Mouse (Mus musculus) right cerebral cortex, adult 2 months (tissue): ENCODE measurements around the gene Elmo3.
"Not testable (repeated sequence)": the region's sequence is repeated elsewhere in the genome, so short reads cannot be mapped to it uniquely, and the experiment has no call there.

Experiments
- DNase-seq, 2 experiments: peaks; one replicate each; pipeline ENCODE4 v3.0.0; 2021 to 2022; ENCODE audit warnings: low spot score in 2 of 2

The Elmo3 gene

GRCm38 (mm10) chr8:105276292-105277120 is 28.9 kb upstream of the Elmo3 start:
- peak; percentile 48 to 64 for DNase-seq

DNA sequence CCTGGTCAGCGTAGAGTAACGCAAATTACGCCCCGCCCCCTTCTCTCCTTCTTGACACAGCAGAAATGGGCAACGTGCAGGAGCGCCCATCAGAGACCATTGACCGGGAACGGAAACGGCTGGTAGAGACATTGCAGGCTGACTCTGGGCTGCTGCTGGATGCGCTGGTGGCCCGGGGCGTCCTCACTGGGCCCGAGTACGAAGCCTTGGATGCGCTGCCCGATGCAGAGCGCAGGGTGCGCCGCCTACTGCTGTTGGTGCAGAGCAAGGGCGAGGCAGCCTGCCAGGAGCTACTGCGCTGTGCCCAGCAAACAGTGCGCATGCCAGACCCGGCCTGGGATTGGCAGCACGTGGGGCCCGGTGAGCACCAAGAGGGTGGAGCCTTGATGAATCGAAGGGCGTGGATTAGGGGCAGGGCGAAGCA is 26.5 kb upstream of the Elmo3 start:
- peak; percentile 81 to 87 for DNase-seq

- DNase-seq: no peak
These were observed 24.8 kb upstream of the Elmo3 start for GRCm38 (mm10) chr8:105280567-105280966.

DNA sequence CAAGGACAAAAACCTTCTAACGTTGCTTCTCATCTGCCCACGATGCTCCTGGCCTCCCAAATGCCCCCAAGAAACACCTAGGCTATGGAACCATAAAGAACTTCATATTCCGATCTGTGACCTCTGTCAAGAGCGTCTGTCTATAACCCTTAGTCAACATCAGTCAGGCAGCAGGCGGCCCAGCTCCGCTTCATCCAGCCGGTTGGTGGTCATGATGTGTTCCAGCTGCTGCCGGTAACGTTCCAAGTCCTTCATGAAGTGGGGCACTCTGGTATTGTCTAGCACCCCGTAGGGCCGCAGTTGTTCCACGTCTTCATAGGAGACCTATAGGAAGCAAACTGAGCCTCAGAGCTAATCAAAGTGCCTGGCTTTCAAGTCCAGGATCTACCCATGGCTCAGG is 23.6 kb upstream of the Elmo3 start:
- DNase-seq: no peak

DNA sequence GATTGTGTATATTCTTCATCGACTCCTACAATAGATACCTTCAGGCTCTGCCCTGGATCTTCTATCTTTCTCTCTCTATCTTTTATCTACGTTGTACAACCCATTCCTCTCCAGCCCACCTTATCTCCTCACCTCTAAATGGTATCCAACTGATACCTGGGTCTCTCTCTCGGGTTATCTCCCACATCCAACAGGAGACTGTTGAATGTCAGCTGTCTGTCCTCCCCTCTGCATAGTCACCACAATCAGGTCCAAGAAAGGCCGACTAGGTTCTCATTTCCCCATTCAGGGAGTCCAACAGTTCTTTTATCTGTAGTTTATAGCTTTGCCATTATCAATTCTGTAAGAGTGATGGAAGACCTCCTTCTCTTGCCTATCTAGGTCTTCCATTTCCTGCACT is 23.2 kb upstream of the Elmo3 start:
- DNase-seq: no peak

DNA sequence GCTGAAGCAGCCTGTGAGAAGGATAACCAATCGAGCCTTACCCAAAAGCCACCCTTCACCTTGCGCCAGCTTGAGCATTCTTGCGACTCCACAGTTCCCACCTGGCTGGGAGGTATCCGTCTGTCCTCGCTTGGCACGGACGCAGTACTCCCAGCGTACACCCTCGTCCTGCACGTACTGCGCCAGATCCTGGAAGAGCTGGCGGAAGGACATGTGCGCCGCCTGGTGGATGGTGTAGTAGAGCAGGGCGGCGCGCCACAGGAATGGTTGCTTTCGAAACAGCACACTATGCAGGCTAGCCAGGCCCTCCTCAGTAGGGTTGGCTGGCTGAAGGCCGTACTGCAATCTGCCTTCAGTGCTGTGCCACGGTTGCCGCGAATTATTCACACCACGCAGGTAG is 22.3 kb upstream of the Elmo3 start:
- no peak for DNase-seq

DNA sequence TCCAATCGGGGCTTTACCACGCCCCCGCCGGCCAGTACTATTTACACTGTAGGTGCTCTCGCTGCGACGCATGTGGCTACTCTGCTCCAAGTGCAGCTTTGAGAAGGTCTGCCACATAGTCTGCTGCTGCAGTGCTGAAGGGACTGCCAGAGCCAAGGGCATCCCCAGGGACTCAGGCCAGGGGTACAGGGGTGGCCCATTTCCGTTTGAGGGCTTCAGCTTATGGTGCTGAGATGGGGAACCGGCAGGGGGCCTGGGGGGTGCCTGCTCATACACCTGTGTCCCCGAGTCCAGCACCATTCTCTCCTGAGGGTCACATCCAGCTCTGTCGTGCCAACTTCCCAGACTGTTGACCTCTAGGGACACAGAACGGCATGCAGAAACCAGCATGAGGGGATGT is 19.9 kb upstream of the Elmo3 start:
- DNase-seq: no peak

- no peak for DNase-seq
These were observed 18.5 kb upstream of the Elmo3 start for GRCm38 (mm10) chr8:105286907-105287306.

DNA sequence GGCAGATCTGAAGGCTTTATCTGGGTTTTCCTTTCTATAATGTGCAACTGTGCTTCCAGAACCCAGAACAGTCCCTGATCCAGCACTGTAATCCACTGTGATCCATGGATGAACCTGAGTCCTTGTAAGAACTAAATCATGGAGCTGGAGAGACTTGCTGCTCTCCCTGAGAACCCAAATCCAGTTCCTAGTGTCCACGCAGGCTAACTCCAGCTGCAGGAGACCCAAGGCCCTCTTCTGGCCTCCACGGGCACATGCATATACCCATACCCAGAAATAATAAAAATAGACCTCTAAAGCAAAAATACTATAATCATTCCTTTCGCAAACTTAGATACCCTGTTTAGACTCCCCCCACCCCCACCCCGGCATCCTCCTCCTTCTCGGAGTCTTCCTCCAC is 17.2 kb upstream of the Elmo3 start:
- no peak for DNase-seq

GRCm38 (mm10) chr8:105288958-105289732 is 16.3 kb upstream of the Elmo3 start:
- peak; percentile 95 to 96 for DNase-seq

DNA sequence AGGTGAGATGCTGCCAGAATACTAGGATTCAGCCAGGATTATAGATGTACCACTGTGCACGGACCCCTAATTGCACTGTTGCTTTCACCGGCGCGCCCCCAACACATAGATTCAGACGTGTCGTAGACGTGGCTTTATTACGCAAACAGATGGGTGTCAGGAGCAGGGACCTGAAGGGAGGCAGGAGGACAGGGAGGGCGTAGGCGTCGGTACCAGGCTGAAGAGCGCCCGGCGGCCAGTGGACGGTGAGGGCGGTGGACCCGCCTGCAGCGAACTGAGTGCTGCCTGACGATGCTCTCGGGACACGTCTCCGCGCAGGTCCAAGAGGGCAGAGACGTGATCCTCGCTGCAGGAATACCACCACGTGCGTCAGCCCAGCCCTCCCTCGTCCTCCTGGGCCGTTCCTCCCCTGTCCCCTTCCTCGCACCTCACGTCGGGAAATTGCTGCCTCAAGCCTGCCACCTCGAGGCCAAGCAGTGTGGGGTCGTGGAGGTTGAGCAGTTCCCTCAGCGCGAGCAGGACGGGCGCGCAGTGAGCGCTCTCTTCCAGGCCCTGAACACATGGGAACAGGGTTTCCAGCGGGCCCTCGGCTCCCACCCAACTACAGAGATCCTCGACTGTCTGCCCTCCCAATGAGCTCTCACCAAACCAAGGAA is 15.5 kb upstream of the Elmo3 start, which contains the start of gene 4931428F04Rik:
4931428F04Rik (minus strand) TSS at position 60 of the 656 bp plus-strand sequence.
- peak in 1 of 2 experiments; percentile 56 for DNase-seq

- peak; percentile 74 to 81 for DNase-seq
These were observed 14.7 kb upstream of the Elmo3 start for GRCm38 (mm10) chr8:105290554-105291314.

DNA sequence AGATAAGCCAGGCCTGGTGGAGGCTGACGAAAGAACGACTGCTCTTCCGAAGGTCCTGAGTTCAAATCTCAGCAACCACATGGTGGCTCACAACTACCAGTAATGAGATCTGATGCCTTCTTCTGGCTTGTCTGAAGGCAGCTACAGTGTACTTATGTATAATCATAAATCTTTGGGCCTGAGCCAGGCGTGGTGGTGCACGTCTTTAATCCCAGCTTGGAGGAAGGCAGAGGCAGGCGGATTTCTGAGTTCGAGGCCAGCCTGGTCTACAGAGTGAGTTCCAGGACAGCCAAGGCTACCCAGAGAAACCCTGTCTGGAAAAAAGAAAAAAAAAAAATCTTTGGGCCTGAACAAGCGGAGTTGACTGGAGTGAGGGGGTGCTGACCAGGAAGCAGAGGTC is 14.0 kb upstream of the Elmo3 start:
- DNase-seq: not testable (repeated sequence)

DNA sequence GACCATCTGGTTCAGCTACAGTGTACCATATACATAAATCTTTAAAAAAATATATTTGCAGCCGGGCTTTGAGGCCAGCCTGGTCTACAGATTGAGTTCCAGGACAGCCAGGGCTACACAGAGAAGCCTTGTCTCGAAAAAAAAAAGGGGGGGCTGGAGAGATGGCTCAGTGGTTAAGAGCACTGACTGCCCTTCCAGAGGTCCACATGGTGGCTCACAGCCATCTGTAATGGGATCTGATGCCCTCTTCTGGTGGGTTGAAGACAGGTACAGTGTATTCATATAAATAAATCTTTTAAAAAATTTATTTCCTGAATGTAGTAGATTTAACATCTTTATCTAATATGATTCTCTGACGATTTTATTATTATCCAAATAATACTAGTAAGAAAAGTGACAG is 13.6 kb upstream of the Elmo3 start:
- DNase-seq: not testable (repeated sequence)

DNA sequence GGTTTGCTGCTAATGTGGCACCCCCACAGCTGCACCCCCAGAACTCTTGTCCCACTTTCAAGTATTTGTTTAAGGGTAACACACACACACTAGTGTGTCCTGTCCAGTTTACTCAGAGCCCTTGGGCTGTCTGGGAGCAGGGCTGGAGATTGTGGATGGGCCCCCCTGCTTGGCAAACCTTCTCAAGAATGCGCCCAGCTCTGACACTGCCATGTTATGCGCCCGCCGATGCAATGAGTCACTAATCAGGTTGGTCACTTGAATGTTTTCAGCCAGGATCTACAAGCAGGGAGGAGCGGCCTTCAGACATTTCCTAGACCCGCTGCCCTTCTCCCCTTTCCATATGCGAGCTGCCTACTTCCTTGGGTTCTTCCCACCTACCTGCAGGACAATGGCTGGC is 12.9 kb upstream of the Elmo3 start:
- DNase-seq: no peak

DNA sequence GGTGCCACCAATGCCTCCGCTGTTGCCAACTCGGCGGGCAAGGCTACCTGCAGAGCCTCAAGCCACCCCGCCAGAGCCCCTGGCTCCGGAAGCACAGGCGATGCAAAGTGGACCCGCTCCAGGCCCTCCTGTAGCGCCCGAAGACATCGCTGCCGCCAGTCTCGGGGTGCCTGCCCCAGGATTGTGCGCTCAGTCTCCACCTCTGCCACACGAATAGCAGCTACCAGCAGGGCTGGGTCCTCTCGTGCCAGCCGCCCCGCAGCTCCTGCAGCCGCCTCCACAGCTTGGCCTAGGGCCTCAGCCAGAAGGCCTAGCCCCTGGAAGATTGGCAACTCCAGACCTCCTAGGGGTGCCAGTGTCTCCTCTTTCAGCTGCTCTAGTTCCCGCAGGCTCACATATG is 12.0 kb upstream of the Elmo3 start:
- DNase-seq: no peak

- DNase-seq: no peak
These were observed 10.6 kb upstream of the Elmo3 start for GRCm38 (mm10) chr8:105294776-105295175.

DNA sequence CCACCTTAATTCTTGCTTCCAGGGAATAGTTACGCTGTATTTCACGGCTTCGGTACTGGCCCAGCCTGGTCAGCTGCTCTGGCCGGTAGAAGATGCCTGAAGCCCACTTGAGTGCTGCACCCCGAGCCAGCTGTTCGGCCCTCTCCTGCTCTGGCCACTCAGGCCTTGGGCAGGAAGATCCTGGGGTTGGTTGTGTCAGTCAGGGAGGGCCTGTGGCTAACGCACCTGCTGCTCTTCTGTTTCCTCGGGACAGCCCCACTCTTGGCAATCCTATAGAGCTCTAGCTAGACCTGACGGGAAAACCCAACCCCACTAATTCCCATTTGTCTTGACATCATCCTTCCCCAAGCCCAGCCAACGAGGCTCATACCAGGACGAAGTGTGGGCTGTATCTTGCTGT is 10.1 kb upstream of the Elmo3 start:
- no peak for DNase-seq

GRCm38 (mm10) chr8:105295895-105296573 is 9.4 kb upstream of the Elmo3 start, which contains the start of gene Exoc3l:
Exoc3l (minus strand) TSS chr8:105296101.
- no peak for DNase-seq

GRCm38 (mm10) chr8:105297511-105298192 is 7.7 kb upstream of the Elmo3 start, which contains the start of gene E2f4:
E2f4 (plus strand) TSS chr8:105297663.
- peak; percentile 94 for DNase-seq
